Mouse (Mus musculus) lung, postnatal 14 days (tissue): Measurements from ENCODE around the gene Mcemp1.

Source experiments
- DNase-seq: peaks from one replicate; pipeline ENCODE4 v3.0.0; 2021

Gene Mcemp1

GRCm38 (mm10) chr8:3674671-3675070 is 9.1 kb downstream of the Mcemp1 start:
- DNase-seq, result no peak

DNA sequence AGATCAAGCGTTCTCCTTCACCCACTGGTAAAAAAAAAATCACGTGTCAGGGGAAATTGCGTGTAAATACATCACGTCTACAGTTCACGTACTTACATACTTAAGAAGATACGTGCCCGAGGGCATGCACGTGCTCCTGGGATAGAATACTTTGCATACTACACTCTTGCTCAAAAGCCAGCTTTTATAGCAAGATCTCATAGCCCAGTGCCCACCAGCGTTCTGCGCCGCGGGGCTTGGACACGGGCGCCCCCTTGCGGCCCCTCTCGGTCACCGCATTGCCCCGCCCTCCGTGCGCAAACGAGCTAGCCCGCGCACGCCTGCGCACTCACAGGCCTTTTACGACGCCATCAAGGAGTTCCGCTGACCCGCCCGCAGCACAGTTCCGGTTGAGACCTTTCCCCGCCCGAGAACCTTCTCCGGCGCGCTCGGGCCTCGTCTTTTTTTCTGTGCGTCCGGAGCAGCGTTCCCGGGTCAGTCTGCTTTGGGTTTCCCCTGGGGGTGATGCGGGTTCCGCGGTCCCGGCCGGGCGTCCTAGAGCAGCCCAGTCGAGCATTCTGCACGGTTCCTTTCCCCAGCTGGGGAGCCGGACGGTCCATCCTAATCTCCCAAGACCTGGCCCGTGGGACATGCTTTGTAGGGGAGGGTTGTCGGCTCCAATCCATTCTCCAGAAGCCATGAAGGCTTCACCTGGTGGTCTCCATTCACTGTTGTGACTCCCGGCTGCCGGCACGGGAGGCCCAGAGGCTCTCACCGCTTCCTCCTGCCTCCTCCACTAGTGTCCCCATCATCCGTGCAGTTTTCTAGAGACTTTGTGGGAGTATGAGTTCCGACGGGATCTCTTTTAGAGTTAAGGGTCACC is 10.8 kb downstream of the Mcemp1 start, which contains the start of gene Trappc5:
TSS of gene Trappc5 (plus strand) at position 169 of the 862 bp plus-strand sequence.
- DNase-seq, result peak; percentile 94

DNA sequence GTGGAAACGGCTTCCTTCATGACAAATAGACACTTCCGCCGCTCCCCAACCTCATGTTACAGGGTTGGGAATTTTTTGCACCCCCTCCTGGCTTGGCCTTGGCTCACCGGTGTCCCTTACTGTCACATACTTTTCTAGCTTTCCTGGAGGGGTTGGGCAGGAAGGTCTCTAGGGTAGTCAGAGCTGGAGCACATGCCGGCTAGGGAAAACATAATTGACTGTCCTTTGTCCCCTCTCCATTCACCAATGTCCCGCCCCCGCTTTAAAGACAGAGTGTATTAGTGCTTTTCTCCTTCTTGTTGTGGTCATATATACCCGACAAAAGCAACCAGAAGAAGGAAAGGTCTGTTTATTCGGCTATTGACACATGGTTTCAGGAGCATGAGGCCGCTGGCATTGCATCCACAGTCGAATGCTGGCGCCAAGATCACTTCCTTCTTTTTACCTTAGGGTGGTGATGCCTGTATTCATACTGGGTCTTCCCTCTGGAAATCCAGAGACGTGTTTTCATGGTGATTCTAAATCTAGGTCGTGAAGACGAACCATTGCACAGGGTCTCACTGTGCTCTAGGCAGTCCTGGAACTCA is 11.5 kb downstream of the Mcemp1 start:
- peak; percentile 14 for DNase-seq

DNA sequence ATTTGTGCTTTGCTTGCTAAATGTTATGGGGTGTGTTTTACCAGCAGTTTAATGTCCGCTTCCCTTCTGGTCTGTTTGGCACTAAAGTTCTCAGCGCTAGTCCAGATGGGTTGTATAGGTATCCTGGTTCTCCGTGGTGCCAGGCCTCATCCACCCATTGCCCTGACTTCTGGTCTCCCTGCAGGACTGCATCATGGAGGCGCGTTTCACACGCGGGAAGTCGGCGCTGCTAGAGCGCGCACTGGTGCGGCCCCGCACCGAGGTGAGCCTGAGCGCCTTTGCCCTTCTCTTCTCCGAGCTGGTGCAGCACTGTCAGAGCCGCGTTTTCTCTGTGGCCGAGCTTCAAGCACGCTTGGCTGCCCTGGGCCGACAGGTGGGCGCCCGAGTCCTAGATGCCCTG is 13.3 kb downstream of the Mcemp1 start:
- no peak for DNase-seq

DNA sequence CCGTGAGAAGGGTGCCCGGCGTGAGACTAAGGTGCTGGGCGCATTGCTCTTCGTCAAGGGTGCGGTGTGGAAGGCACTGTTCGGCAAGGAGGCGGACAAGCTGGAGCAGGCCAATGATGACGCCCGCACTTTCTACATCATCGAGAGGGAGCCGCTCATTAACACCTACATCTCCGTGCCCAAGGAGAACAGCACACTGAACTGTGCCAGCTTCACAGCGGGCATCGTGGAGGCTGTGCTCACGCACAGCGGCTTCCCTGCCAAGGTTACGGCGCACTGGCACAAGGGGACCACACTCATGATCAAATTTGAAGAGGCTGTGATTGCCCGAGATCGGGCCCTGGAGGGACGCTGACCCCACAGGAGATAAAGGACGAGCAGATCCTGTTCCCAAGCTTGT is 13.7 kb downstream of the Mcemp1 start:
- DNase-seq, result no peak

- peak; percentile 13 for DNase-seq
Measured at GRCm38 (mm10) chr8:3679656-3680055, 14.1 kb downstream of the Mcemp1 start.

DNA sequence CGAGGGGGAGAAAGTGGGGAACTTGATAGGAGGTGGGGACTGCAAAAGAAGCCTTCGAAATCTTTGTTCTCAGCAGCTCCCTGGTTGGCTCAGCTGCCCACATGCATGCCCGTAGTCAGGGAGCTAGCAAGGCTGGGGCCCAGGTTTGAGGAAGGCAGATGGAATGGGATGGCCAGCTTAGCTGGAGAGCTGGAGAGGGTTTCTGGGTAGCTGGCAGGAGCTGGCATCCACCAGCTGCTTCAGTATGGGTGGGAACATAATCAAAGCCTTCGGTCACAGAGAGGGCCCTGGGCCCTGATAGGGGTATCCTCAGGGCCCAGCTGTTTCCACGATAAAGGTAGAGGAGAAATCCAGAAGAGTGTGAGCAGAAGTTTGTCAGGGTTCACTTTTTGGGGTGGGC is 16.9 kb downstream of the Mcemp1 start:
- no peak for DNase-seq

- no peak for DNase-seq
Measured at GRCm38 (mm10) chr8:3683408-3684176, 18.0 kb downstream of the Mcemp1 start.

DNA sequence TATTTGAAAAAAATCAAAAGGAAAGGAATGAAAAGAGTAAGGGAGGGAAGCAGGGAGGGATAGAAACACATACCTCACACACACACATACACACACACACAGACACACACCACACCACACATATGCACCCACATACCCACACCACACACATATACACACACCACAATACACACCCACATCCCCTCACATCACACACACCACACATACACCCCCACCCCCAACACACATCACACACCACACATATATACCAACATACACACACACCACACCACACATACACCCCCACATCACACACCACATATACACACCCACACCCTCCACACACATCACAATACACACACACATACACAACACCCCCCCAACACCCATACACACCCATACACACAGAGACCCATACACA is 19.0 kb downstream of the Mcemp1 start:
- no peak for DNase-seq

GRCm38 (mm10) chr8:3685422-3685821 is 19.9 kb downstream of the Mcemp1 start:
- no peak for DNase-seq

DNA sequence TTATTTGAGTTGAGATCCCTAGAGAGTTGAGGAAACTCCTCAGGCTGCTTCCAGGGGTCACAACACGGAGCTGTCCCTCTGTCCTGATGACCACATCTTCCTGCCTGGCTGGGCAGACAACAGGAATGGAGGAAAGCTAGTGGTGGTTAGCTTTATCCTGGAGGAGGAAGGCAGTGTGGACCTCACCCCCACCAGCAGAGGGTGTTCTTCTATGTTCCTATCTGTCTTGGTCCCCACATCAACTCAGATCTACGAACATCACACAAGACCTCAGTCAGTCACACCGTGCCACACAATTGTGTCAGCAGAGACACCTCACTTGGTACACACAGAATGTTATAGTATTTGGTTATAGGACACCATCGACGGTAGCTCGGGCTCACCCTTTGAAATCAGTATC is 22.0 kb downstream of the Mcemp1 start:
- DNase-seq, result no peak

DNA sequence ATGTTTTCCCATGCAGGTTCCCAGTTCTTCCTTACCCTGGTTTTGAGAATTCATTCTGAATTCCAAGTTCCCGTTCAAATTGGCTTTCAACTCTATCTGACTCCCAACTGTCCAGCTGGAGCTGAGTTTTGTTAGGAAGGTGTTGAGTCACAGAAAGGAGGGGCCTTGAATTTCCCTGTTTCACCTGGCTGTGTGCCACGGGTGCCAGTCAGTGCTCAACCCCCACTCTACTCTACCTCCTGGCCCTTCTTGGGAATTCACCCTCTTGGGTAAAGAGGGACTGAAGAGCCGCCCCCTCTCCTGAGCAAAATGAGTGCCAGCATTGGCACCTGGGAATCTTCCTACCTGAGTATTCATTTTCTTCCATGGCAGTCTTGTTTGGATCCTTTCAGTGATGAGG is 25.2 kb downstream of the Mcemp1 start:
- DNase-seq, result peak; percentile 5

DNA sequence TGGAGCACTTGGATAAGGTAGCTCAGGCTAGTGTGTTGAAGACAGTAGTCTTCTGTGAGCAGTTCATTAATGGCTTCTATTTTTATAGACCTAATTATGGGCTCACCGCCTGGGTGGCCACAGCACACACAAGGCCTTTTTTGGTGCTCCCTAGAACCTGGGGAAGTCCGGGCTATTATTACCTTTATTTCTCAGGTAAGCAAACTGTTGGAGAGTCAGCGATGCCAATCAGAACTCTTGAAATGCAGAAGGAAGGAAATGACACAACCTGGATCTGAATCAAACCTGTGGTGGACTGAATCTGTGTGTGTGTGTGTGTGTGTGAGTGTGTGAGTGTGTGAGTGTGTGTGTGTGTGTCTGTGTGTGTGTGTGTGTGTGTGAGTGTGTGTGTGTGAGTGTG is 28.6 kb downstream of the Mcemp1 start, which contains the start of gene Fcer2a:
TSS of gene Fcer2a (minus strand) at position 55 of the 400 bp plus-strand sequence.
- no peak for DNase-seq

DNA sequence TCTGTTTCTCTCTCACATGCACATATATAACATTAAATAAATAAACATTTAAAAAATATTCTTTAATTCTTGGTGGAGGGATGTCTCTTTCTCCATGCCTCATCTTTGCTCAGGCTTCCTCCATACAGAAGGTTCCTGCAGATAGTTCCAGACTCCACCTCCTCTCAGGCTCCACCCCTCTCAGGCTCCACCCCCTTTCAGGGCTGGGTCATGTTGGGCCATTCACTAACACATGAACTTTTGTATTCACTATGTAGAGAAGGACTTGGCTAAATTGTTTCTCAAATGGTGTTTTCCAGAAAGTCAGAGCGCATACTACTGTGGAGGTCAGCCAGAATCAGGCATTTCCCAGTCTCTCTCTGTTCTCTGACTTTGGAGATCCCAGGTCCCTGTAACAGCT is 35.9 kb downstream of the Mcemp1 start:
- no peak for DNase-seq

DNA sequence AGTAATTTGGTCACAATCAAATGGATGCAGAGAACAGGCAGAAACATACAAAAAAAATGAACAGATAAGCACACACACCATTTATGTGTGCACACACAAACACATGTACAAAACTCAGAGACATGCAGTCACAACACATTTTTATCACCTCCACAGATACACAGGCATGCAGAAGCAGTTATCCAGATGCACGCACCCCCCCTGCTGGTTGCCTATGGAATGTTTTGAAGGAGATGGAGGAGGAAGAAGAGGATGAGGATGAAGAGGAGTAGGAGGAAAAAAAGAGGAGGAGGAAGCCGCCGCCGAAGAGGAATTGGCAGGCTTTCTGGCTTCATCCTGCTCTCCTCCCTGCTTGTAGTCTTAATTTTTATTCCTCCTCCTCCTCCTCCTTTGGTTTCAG is 40.2 kb downstream of the Mcemp1 start:
- peak; percentile 10 for DNase-seq

GRCm38 (mm10) chr8:3707611-3708010 is 42.1 kb downstream of the Mcemp1 start:
- DNase-seq, result no peak

DNA sequence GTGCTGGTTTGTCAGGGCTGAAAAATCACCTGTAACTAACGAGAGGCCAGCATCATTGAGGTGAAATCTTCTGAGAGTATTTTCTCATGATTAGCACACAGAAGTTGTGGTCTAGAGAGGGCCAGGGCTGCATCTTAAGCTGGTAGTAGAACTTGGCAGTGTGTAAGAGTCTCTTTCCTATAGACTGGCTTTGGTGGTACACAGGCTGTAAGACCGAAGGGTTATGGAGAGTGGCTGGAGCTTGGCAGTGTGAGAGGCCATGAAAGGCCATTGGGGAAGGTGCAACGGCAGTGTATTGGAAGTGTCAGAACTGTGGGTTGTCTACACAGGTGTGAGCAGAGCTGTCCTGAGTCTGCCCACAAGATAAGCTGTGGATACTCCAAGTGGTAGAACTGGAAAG is 44.8 kb downstream of the Mcemp1 start:
- no peak for DNase-seq

DNA sequence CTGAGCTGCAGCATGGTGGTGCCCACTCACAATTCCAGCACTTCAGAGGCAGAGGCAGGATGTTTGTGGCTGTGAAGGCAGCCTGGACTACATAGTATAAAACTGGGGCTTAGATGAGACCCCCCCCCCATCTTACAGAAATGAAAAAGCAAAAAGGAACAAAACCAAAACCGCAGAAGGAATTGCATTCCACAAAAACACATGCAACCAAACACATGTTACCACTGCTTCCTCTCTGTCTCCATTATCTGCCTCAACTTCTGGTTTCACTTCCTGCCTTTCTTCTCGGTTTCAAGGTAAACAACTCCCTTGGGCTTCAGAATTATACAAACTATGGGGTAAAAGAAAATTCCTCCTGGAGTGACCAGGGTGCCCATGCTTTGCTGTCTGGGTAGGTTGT is 46.1 kb downstream of the Mcemp1 start:
- DNase-seq, result no peak

GRCm38 (mm10) chr8:3717321-3717954 is 51.9 kb downstream of the Mcemp1 start:
- DNase-seq, result no peak

GRCm38 (mm10) chr8:3718559-3718958 is 53.0 kb downstream of the Mcemp1 start:
- peak; percentile 73 for DNase-seq
